Mouse (Mus musculus) bone marrow, adult 2 months (tissue): Measurements from ENCODE around the gene Kdelc1. TPM values are rescaled to one million over a fixed set of nuclear protein-coding genes. Genes with fewer than 3 reads are reported as not detected.

Experiments used
- H3K27ac ChIP-seq: fragments of 200-500 bp; 2 replicates; pipeline ENCODE4 v1.5.1; 2012; ENCODE audit warnings: low read depth, mild to moderate bottlenecking, control low read depth, inconsistent platforms, low read length; ENCODE audit not compliant: control insufficient read depth, poor library complexity, insufficient read depth
- H3K4me1 ChIP-seq: fragments of 200-500 bp; 2 replicates; pipeline ENCODE4 v1.6.1; 2011; ENCODE audit warnings: low read length; ENCODE audit not compliant: control insufficient read depth, insufficient read depth
- H3K4me3 ChIP-seq: fragments of 200-500 bp; replicated peaks from 2 replicates; pipeline ENCODE3; 2011; ENCODE audit warnings: mild to moderate bottlenecking, low read depth, low read length, control low read depth; ENCODE audit not compliant: control insufficient read depth
- CTCF ChIP-seq: fragments of 200-500 bp; IDR thresholded peaks from 2 replicates; pipeline ENCODE4 v1.5.1; 2011; ENCODE audit warnings: low read length, control low read depth; ENCODE audit not compliant: control insufficient read depth, insufficient read depth
- POLR2A ChIP-seq: fragments of 200-500 bp; IDR thresholded peaks from 2 replicates; pipeline ENCODE4 v1.6.1; 2011; ENCODE audit warnings: low read depth, mild to moderate bottlenecking, control low read depth, low read length, borderline replicate concordance; ENCODE audit not compliant: control insufficient read depth
- WGBS: fragments of 180-500 bp; shearing (Covaris S2); methylation state at CpG from one replicate; pipeline ENCODE4 v1.1.7; 2018; 5-methylcytosine and 5-hydroxymethylcytosine counted together
- polyA plus RNA-seq: library from polyadenylated mRNA; stranded (reverse); fragments of >200 nt; gene quantifications from 2 replicates; pipeline ENCODE4 v1.2.4, GENCODE M21; 2011; ENCODE audit warnings: low replicate concordance; ENCODE audit not compliant: missing spikeins, insufficient read depth, insufficient read length

Gene Kdelc1
- polyA plus RNA-seq, 1 experiment, result 5.6 TPM

DNA sequence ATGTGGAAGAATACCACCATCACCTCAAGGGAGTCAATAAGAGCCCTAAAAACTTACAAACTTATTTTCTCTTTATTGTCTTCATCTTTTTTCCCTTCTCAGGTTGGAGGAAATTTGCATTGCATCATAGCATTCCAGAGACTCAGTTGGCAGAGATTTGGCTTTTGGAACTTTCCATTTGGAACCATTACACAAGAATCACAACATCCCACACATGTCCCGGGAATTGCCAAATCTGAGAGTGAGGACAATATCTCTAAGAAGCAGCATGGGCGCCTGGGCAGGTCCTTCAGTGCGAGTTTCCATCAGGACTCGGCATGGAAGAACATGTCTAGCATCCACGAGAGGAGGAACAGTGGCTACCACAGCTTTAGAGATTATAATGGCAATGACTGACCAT is 24.1 kb upstream of the Kdelc1 start:
- H3K27ac ChIP-seq, result no peak overlapping the region
- no peak overlapping the region for H3K4me3 ChIP-seq
- 82% methylated on average over 5 of the region's 5 CpGs for WGBS
- TF ChIP-seq CTCF (no peak), POLR2A (no peak)
- H3K4me1 ChIP-seq, result no peaks in the 10 kb centered on the region

DNA sequence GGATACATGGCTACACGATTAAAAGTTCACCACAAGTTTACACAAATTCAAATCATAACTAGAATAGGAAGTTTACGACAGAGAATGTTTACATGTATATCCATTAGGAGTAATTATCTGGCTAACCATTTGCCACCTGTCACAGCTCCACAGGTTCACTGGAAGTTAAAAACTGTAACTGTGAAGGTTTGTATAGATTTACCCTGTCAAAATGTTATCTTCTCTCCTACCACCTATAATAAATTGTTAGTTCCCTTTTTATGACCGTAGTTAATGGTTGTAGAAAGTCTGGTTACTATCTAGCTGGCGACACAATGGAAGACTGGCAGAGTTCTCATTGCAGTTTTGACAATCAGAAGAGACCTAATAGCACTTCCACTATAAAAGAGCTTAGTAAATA is 21.6 kb upstream of the Kdelc1 start:
- TF ChIP-seq CTCF (no peak), POLR2A (no peak)
- no peaks in the 10 kb centered on the region for H3K4me1 ChIP-seq
- H3K27ac ChIP-seq, result no peak overlapping the region
- H3K4me3 ChIP-seq, result no peak overlapping the region
- WGBS, result 71% methylated on average over 4 of the region's 4 CpGs

DNA sequence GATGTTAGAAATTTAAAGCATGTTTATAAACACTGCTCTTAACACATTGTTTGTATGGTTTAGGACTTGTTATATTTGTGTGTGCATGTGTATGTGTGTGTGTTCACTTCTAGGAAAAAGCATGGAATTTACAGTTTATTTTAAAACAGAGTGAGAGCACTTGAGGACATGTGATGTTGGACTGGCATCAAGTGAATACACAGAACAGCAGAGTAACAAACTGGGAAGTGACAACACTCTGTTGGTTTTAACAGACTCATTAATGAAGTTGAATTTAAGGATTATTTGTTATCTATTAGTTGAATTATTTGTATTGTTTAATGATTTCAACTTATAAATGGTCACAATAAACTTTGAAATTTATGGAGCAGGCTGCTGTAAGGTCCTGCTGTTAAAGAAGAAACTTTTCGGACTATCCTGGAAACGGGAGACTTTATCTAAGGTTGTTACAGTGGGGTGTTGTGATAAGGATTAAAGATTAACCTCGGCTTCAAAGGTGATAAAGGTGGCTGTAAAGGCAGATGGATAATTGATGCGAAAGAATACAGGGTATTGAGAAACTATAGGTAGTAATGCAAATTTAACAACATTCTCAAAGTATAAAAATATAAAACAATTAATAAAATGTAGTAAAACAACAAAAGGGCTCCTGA is 11.4 kb upstream of the Kdelc1 start:
- no peak overlapping the region for H3K4me3 ChIP-seq
- H3K27ac ChIP-seq, result no peak overlapping the region
- TF ChIP-seq CTCF (no peak), POLR2A (no peak)
- 76% methylated on average over 4 of the region's 4 CpGs for WGBS
- H3K4me1 ChIP-seq, result no peaks in the 10 kb centered on the region

DNA sequence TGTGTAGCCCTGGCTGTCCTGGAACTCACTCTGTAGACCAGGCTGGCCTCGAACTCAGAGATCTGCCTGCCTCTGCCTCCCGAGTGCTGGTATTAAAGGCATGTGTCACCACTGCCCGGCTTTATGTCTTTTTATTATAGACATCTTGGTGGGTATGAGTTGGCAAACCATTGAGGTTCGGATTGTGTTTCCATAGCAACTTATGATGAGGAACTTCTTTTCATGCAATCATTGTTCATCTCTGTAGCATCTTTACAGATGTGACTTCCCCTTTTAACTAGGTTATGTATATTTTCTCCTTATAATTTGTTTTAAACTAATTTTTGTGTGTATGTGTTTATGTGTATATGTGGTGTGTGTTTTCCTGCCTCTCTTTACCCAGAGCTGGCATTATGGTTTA is 7.0 kb upstream of the Kdelc1 start:
- H3K4me1 ChIP-seq, result no peaks in the 10 kb centered on the region
- H3K27ac ChIP-seq, result no peak overlapping the region
- 64% methylated on average over 4 of the region's 4 CpGs for WGBS
- TF ChIP-seq CTCF (no peak), POLR2A (no peak)
- no peak overlapping the region for H3K4me3 ChIP-seq

DNA sequence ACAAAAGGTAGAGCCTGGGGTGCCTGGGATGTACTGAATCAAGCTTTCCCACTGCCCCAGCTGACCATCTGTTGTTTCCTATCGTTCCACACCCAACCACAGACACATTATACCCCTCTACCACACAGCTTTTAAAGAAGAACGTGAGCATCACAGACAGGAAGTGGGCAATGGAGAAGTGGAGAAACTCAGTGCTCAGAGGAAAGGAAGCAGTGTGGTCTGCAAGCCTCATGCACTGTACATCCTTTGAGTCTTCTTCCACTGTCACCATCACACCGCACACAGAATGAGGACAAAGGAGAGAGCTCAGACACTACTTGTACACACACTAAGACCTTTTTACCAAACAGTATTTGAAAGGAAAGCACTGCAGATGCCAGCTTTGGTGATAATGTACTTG is 3.6 kb upstream of the Kdelc1 start:
- H3K4me1 ChIP-seq, result no peaks in the 10 kb centered on the region
- 5% methylated on average over 3 of the region's 3 CpGs for WGBS
- no peak overlapping the region for H3K4me3 ChIP-seq
- TF ChIP-seq CTCF, result no peak
- no peak for TF ChIP-seq POLR2A
- H3K27ac ChIP-seq, result no peak overlapping the region

DNA sequence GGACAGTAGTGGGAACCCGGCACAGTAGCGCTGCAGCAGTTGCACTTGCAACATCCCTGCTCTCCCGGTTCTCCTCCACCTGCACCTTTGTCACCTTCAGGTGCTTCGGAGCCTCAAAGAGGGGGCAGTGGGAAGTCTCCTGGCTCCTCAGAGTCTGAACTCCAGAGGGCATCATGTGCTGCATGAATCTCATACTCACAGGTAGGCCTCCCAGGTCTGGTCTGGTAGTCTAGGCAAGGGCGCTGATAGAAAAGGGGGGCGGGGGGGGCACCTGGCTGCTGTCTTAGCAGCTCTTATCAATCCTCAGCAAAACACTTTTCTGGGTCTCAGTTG is 1.4 kb upstream of the Kdelc1 start:
- no peak overlapping the region; the same call in 1 of the 2 replicates for H3K27ac ChIP-seq
- peak overlapping the region; percentile 68 for H3K4me3 ChIP-seq
- 21% methylated on average over 6 of the region's 6 CpGs for WGBS
- TF ChIP-seq CTCF (no peak), POLR2A (no peak)
- H3K4me1 ChIP-seq, result no peaks in the 10 kb centered on the region

DNA sequence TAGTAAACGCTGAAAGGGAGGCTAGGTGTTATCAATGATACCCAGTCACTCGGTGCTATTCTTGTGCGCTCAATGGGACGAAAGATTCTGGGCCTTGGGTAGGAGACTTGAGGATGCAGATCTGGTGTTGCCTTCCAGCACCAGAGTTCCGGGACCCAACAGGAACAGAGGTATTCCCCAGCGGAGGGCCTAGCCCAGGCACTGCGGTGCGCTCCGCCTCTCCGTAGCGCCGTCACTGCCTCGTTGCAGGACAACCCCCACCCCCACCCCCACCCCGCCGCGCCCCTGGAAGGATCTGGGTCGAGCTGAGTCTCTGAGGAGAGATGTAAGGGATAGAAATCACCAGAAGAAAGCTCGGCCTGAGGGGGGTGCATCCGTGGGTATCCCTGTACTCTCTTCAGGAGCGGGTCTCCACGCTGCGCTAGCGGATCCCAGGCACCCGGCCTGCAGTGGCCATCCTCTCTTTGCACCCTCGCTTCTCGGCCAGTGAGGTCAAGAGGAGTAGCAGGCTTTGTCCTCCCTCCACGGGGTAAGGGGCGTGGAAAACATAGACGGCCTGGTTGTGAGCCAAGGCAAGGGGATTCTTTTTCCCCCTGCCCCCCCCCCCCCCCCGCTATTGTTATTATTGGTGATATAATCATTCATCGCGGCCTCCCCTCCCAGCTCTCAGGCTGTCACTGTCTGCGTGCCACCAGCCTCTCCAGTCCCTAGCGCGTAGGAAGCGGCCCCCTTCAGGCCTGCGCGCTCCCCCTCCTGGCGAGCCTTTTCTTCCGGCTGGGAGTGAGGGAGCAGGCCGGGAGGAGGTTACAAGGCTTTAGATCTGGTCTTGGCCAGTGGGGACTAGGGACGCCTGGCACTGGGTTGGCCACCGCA is 829 bp upstream of the Kdelc1 start:
- H3K4me3 ChIP-seq, result peak overlapping the region; percentile 68
- under 1% methylated on average over 43 of the region's 43 CpGs for WGBS
- H3K27ac ChIP-seq, result peak overlapping the region; percentile 24; the same call in 1 of the 2 replicates
- H3K4me1 ChIP-seq, result no peaks in the 10 kb centered on the region
- peak; percentile 35; the same call in 1 of the 2 replicates for TF ChIP-seq POLR2A
- peak; percentile 32; the same call in 1 of the 2 replicates for TF ChIP-seq CTCF

DNA sequence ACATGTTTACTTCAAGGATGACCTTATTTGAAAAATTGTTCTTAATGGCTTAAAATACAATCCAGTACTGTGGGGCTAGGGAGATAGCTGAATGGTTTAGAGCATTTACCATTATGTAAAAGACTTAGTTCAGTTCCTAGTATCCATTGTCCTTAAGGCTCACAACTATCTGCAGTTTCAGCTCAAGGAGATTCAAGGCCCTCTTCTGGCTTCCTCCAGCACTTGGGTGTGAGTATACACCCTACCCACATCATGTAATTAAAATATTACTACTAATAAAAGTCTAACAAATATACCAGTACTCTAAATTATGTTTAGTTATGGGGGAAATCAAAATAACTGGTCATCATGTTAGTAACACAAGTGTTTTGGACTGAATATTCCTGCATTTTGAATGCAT is 1.0 kb downstream of the Kdelc1 start:
- no peak overlapping the region for H3K4me3 ChIP-seq
- TF ChIP-seq CTCF, result no peak
- no peak for TF ChIP-seq POLR2A
- H3K4me1 ChIP-seq, result no peaks in the 10 kb centered on the region
- H3K27ac ChIP-seq, result no peak overlapping the region
